Mouse (Mus musculus) hindbrain, embryonic 16.5 days (tissue): ENCODE data around the gene Fam57a. TPM values are rescaled to one million over a fixed set of nuclear protein-coding genes. Genes with fewer than 3 reads are reported as not detected.

Experiments used
- ATAC-seq: fragments of 200-750 bp; cut with Nextera tagmentation; 2 replicates; pipeline ENCODE4 v1.8.0; 2017; ENCODE audit warnings: moderate TSS enrichment, moderate library complexity
- H3K27ac ChIP-seq: fragments of 300-500 bp; sonication (generic); 2 replicates; pipeline ENCODE4 v1.5.1; 2014; ENCODE audit warnings: low read depth, mild to moderate bottlenecking, control low read depth, low read length, moderate library complexity
- H3K27me3 ChIP-seq: fragments of 300-500 bp; sonication (generic); replicated peaks from 2 replicates; pipeline ENCODE4 v1.6.1; 2014; ENCODE audit warnings: low read length; ENCODE audit not compliant: control insufficient read depth, insufficient read depth
- H3K36me3 ChIP-seq: fragments of 300-500 bp; sonication (generic); 2 replicates; pipeline ENCODE4 v1.6.1; 2014; ENCODE audit warnings: mild to moderate bottlenecking, low read length, moderate library complexity, mixed read lengths; ENCODE audit not compliant: control insufficient read depth, insufficient read depth
- H3K4me1 ChIP-seq: fragments of 300-500 bp; sonication (generic); 2 replicates; pipeline ENCODE4 v1.6.1; 2014; ENCODE audit warnings: low read depth, low read length; ENCODE audit not compliant: control insufficient read depth, insufficient read depth
- H3K4me2 ChIP-seq: fragments of 300-500 bp; sonication (generic); 2 replicates; pipeline ENCODE4 v1.6.1; 2014; ENCODE audit warnings: mild to moderate bottlenecking, low read length, control low read depth, moderate library complexity
- H3K4me3 ChIP-seq: fragments of 300-500 bp; sonication (generic); 2 replicates; pipeline ENCODE4 v1.5.1; 2014; ENCODE audit warnings: mild to moderate bottlenecking, low read length, control low read depth, moderate library complexity
- H3K9ac ChIP-seq: fragments of 300-500 bp; sonication (generic); 2 replicates; pipeline ENCODE4 v1.6.1; 2014; ENCODE audit warnings: low read depth, mild to moderate bottlenecking, control low read depth, low read length, moderate library complexity
- H3K9me3 ChIP-seq: fragments of 300-500 bp; sonication (generic); 2 replicates; pipeline ENCODE4 v1.6.1; 2014; ENCODE audit warnings: mild to moderate bottlenecking, low read length, moderate library complexity; ENCODE audit not compliant: control insufficient read depth
- WGBS: fragments of 180-500 bp; shearing (Covaris S2); extraction: QIAGEN DNeasy Blood & Tissue Kit; methylation state at CpG from one replicate; pipeline ENCODE4 v1.1.7; 2014; 5-methylcytosine and 5-hydroxymethylcytosine counted together
- polyA plus RNA-seq: library from polyadenylated mRNA; unstranded; fragments of >200 nt; fragmentation: Nextera tagmentation; extraction: Ambion mirVana; gene quantifications from 2 replicates; pipeline ENCODE4 v1.2.1, GENCODE M21; 2015

The Fam57a gene
- polyA plus RNA-seq, 1 experiment from 2014 or later: 24.8 TPM

DNA sequence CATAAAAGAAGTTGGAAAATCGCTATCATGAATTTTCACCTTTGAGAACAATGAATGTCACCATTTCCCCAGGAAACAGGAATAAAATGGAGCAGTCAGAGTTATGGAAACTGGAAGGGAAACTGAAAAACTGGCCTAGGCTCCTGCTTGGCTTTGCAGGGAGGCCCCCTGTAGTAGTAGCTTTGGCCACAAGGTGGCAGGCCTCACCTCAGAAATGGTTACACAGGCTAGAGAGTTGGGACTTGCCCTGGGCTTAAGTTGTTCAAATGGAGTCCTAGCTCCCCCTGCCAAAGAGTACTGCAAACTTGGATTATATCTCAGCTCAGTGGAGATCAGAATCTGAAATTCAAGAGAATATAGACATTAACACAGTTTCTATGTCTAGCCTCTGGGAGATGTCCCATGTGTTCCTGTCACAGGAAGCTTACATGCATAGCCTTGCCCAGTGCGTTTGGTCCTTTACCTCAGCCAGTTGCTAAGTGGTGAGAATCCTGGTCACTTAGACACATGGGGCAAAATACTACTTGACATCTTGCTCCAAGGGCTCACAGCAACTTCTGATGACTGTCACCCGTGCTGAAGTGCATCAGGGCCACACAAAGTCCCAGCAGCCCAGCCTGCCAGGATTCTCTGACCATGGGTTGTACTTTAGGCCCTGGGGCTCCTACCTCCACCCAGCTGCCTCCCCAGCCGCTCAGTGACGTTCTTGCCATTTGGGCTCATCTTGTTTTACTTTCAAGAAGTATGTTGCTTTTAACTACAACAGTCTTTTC is 73.9 kb downstream of the Fam57a start:
- H3K4me2 ChIP-seq: no peak overlapping the region
- H3K9ac ChIP-seq: no peak overlapping the region
- peaks cover 9% of the 10 kb centered on the region; the same call in 1 of the 2 replicates for H3K4me1 ChIP-seq
- H3K4me3 ChIP-seq: no peak overlapping the region
- H3K9me3 ChIP-seq: no peaks in the 10 kb centered on the region
- H3K27me3 ChIP-seq: no peaks in the 10 kb centered on the region
- H3K36me3 ChIP-seq: peaks cover 14% of the 10 kb centered on the region
- ATAC-seq: peak; percentile 82
- H3K27ac ChIP-seq: no peak overlapping the region
- 44% methylated on average over 5 of the region's 5 CpGs for WGBS

DNA sequence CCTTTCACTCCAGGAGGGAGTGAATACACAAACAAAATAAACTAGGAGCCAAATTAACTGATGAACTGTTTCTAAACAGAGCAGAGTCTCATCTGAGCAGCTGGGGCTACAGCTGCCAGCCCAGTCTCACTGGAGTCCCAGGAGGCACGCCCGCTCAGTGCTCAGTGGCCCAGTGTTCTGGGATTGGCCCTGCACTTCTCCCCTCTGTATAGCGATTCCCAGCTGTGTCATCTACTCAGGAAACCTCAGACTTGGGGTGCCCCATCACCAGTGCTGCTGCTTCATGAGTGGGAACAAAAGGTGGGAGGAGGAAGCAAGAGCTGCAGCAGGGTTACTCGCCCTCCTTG is 74.4 kb downstream of the Fam57a start:
- peaks cover 14% of the 10 kb centered on the region for H3K36me3 ChIP-seq
- H3K4me1 ChIP-seq: peaks cover 9% of the 10 kb centered on the region; the same call in 1 of the 2 replicates
- H3K27ac ChIP-seq: no peak overlapping the region
- H3K4me2 ChIP-seq: no peak overlapping the region
- H3K27me3 ChIP-seq: no peaks in the 10 kb centered on the region
- H3K9ac ChIP-seq: no peak overlapping the region
- H3K4me3 ChIP-seq: no peak overlapping the region
- WGBS: 52% methylated on average over 4 of the region's 4 CpGs
- H3K9me3 ChIP-seq: no peaks in the 10 kb centered on the region
- ATAC-seq: no peak; the same call in 1 of the 2 replicates

DNA sequence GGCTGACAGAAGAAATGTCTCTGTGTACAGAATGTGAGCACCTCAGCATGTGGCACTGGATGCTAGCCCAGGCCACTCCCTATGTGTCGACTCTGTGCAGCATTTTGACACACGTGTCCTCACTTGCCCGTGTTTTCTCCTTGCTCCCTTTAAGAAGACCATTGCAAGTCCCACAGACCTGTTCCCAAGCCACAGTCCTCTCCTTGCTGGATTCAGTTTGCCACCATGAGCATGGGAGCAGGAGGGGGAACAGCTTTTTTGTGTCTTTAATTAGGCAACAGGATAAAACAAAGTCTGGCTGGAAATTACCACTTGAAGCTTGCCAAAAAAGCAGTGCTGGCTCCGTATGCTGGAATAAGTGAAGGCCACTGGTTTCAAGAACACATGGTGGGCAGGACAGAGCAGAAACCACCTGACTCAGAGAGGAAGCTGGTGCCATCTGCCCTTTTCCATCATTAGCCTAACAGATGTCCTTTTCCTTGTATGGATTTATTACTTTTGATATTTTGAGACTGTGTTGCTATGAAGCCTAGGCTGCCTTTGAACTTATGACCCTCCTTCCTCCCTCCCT is 76.0 kb downstream of the Fam57a start:
- no peak for ATAC-seq
- Histone ChIP-seq H3K36me3 (peaks cover 6% of the 10 kb centered on the region; the same call in 1 of the 2 replicates), H3K4me3 (no peak overlapping the region), H3K9ac (no peak overlapping the region), H3K27ac (no peak overlapping the region; the same call in 1 of the 2 replicates), H3K4me2 (no peak overlapping the region), H3K4me1 (peaks cover 13% of the 10 kb centered on the region), H3K9me3 (no peaks in the 10 kb centered on the region), H3K27me3 (no peaks in the 10 kb centered on the region)
- 52% methylated on average over 4 of the region's 4 CpGs for WGBS

- Histone ChIP-seq H3K4me3 (no peak overlapping the region), H3K27ac (no peak overlapping the region), H3K9ac (no peak overlapping the region), H3K4me2 (no peak overlapping the region), H3K27me3 (no peaks in the 10 kb centered on the region), H3K36me3 (0 out of 2 replicates have a peak, but pooled peaks cover 2% of the 10 kb centered on the region), H3K4me1 (peaks cover 13% of the 10 kb centered on the region), H3K9me3 (no peaks in the 10 kb centered on the region)
- no peak for ATAC-seq
- WGBS: 44% methylated on average over 5 of the region's 5 CpGs
Observed at GRCm38 (mm10) chr11:76256129-76256528, 76.7 kb downstream of the Fam57a start.

GRCm38 (mm10) chr11:76257386-76257785 is 77.9 kb downstream of the Fam57a start:
- 78% methylated on average over 4 of the region's 4 CpGs for WGBS
- Histone ChIP-seq H3K9ac (no peak overlapping the region), H3K4me2 (no peak overlapping the region), H3K27me3 (no peaks in the 10 kb centered on the region), H3K4me3 (no peak overlapping the region), H3K9me3 (no peaks in the 10 kb centered on the region), H3K36me3 (no peaks in the 10 kb centered on the region), H3K27ac (no peak overlapping the region), H3K4me1 (peaks cover 16% of the 10 kb centered on the region)
- ATAC-seq: no peak

- no peak overlapping the region for H3K4me2 ChIP-seq
- no peaks in the 10 kb centered on the region for H3K9me3 ChIP-seq
- H3K27me3 ChIP-seq: no peaks in the 10 kb centered on the region
- no peak overlapping the region for H3K9ac ChIP-seq
- H3K36me3 ChIP-seq: no peaks in the 10 kb centered on the region
- ATAC-seq: no peak
- H3K4me1 ChIP-seq: peaks cover 23% of the 10 kb centered on the region
- no peak overlapping the region for H3K27ac ChIP-seq
- WGBS: 72% methylated on average over 6 of the region's 6 CpGs
- H3K4me3 ChIP-seq: no peak overlapping the region
Observed at GRCm38 (mm10) chr11:76258511-76258910, 79.0 kb downstream of the Fam57a start.

DNA sequence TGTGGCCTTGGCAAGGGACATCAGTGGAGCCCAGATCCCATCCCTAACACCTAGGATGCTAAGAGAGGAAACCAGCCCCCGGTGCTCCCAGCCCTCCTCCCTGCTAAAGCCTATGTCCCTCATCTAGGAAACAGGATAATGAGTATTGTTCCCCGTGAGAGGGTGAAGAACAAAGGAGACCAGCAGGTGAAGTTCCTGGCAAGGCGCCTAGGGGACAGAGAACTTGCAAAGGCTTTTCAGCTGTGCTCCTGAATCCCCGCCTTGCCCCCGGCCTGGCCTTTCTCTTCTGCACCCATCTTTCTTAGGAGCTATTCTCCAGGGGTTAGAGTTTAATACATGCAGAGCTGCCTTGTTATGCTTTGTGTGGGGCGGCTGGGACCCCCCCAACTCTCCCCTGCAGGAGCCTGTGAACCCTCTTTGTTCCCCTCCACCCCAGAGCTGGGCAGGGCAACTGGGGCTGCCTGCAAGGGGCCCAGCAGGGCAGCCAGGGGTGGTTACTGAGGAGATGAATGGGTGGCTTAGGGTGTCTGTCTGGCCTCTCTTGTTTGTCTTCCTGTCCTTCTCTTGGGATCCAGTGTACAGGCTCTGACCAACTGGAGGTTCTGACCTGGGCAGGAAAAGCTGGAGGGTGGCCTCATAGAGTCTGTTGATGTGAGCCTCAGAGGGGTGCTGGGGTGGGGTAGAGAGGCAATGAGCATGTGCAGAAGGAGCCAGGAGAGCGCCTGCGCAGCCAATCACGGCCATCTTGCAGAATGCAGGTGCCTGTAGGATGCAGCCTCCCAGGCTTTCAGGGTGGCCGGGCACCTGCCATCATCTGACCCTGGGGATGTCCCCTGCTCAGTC is 81.0 kb downstream of the Fam57a start:
- Histone ChIP-seq H3K9ac (no peak overlapping the region), H3K4me1 (peaks cover 16% of the 10 kb centered on the region), H3K9me3 (no peaks in the 10 kb centered on the region), H3K27ac (peak overlapping the region; percentile 18; the same call in 1 of the 2 replicates), H3K4me3 (no peak overlapping the region), H3K36me3 (no peaks in the 10 kb centered on the region), H3K27me3 (no peaks in the 10 kb centered on the region), H3K4me2 (no peak overlapping the region)
- ATAC-seq: 0 out of 2 replicates have a peak, but pooled peaks have one; percentile 29
- WGBS: 29% methylated on average over 10 of the region's 10 CpGs

DNA sequence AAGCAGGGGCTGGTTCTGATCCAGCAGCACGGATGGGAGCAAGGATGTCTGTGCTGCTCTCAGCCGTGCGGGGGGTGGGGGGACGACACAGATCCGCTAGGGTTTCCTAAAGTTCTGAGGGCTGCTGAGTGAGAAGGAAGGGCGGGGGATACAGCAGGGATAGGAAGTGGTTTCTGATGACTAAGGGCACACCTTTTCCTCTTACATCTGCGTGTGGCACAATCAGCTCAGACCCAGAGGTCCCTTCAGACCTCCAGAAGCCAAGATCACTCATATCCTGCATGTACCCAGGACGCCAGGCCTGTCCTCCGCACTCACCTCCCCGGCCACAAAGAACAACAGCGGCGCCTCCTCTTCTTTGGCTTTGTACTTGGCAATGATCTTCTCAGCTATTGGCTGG is 81.8 kb downstream of the Fam57a start:
- Histone ChIP-seq H3K4me1 (peaks cover 16% of the 10 kb centered on the region), H3K4me2 (no peak overlapping the region), H3K9ac (0 out of 2 replicates have a peak overlapping the region, but pooled peaks have one; percentile 9), H3K27ac (peak overlapping the region; percentile 18; the same call in 1 of the 2 replicates), H3K4me3 (no peak overlapping the region), H3K9me3 (no peaks in the 10 kb centered on the region), H3K27me3 (no peaks in the 10 kb centered on the region), H3K36me3 (no peaks in the 10 kb centered on the region)
- WGBS: 63% methylated on average over 12 of the region's 12 CpGs
- no peak for ATAC-seq
